Mouse (Mus musculus) cortical plate, adult 2 months (tissue): ENCODE measurements around the gene Sbno2.

Source experiments
- CTCF ChIP-seq: fragments of 200-500 bp; IDR thresholded peaks from 2 replicates; pipeline ENCODE4 v1.5.1; 2011; ENCODE audit warnings: mild to moderate bottlenecking, control low read depth, low read length; ENCODE audit not compliant: insufficient read depth; ENCODE audit errors: extremely low read depth
- POLR2A ChIP-seq: fragments of 200-500 bp; IDR thresholded peaks from 2 replicates; pipeline ENCODE4 v1.6.1; 2011; ENCODE audit warnings: mild to moderate bottlenecking, low read length, control low read depth; ENCODE audit not compliant: insufficient read depth; ENCODE audit errors: extremely low read depth

- TF ChIP-seq CTCF: no peak
- TF ChIP-seq POLR2A: no peak
These were observed 93.6 kb downstream of the Sbno2 start for GRCm38 (mm10) chr10:80011740-80012139.
